Mouse (Mus musculus): ENCODE measurements around the gene BC024063. TPM values are rescaled to one million over a fixed set of nuclear protein-coding genes. Genes with fewer than 3 reads are reported as not detected.
"Not testable (repeated sequence)": the region's sequence is repeated elsewhere in the genome, so short reads cannot be mapped to it uniquely, and the experiment has no call there.

The BC024063 gene
- polyA plus RNA-seq (2014; fragmentation: Nextera tagmentation; extraction: Ambion mirVana), result 6.9 and 7.2 TPM in 2 replicates

DNA sequence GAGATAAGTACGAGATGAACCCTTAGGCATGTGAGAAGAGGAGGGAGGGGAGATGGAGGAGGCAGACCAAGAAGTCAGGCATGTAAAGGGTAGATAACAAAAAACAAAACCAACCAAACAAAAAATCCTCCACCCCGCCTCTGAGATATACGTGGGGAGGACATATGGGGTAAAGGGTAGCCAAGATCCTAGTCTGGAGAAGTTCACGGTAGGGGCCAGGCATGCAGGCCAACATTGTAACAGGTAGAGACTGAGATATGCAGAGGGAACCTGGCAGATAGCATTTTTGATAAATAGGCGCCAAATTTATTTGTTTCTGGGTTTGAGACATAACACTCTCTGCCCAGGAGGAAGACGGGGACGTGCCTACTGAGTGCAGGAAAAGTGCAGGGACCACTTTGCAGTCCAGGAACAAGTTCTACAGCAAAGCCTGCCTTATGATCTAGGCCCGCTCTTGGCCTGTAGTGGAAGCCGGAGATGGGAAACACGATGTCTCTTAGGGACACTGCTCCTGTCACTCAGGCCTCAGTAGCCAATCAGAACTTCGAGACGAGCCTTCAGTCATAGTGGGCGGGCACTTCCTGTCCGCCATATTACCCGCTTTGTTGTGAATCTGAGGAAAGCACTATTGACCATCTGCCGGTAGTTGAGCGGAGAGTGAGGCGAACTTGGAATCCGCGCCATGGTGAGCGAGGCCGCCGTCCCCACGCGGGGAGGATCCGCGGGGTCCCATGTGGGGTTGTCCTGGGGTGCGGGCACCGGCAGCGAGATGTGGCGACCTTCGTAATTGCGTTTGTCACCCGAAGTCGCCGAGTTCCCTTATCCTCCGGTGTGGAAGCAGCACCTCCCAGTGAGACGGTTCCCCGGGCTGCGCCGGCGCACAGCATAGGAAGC is at the start of gene BC024063:
BC024063 (plus strand) TSS at position 626 of the 894 bp plus-strand sequence.
- DNase-seq (peak; percentile 91), ATAC-seq (ENCODE audit: insufficient read depth) (peak; percentile 100)
- H3K27me3 ChIP-seq (ENCODE audit: insufficient read depth, low read length); H3K9me3 ChIP-seq (ENCODE audit: low read depth, low read length); H3K4me1 ChIP-seq (ENCODE audit: insufficient read depth); H3K36me3 ChIP-seq (ENCODE audit: insufficient read depth): not testable (repeated sequence)
- WGBS, result 16% methylated on average over 42 of the region's 42 CpGs
- Histone ChIP-seq H3K27ac (ENCODE audit: low read depth) (peak within 1 kb of the TSS; percentile 70; the same call in 1 of the 2 replicates), H3K9ac (peak within 1 kb of the TSS; percentile 60), H3K4me3 (ENCODE audit: low read depth, low read length) (peak within 1 kb of the TSS; percentile 48), H3K4me2 (peak within 1 kb of the TSS; percentile 52)

DNA sequence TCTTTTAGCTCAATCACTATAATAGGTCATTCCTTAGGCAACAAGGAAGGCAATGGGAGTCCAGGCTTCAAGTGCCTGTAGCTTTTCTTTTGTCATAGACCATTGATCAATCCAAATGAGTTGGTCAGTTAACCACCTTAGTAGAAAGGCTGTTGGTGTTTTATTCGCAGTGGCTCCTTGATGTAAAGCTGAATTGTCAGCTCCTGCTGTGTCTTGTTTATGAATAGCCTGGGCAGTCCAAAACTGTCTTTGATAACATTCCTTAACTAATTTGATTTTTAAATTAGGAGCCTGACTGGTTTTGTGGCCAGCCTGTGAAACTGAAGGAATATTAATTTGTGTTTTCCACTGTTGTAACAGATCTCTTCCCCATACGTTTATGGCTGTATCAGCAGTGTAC is 41.0 kb upstream of the BC024063 start:
- Histone ChIP-seq H3K27ac (ENCODE audit: low read depth) (no peak overlapping the region), H3K4me1 (ENCODE audit: insufficient read depth) (no peaks in the 10 kb centered on the region), H3K27me3 (ENCODE audit: insufficient read depth, low read length) (no peaks in the 10 kb centered on the region), H3K9ac (no peak overlapping the region), H3K4me2 (no peak overlapping the region), H3K4me3 (ENCODE audit: low read depth, low read length) (no peak overlapping the region), H3K9me3 (ENCODE audit: low read depth, low read length) (no peaks in the 10 kb centered on the region; the same call in 1 of the 2 replicates), H3K36me3 (ENCODE audit: insufficient read depth) (no peaks in the 10 kb centered on the region)
- ATAC-seq (ENCODE audit: insufficient read depth) (no peak), DNase-seq (no peak)
- WGBS, result 64% methylated on average over 2 of the region's 2 CpGs
- no peak for TF ChIP-seq CTCF (IDR thresholded peaks at IDR 0.05; ENCODE audit: low read depth)

DNA sequence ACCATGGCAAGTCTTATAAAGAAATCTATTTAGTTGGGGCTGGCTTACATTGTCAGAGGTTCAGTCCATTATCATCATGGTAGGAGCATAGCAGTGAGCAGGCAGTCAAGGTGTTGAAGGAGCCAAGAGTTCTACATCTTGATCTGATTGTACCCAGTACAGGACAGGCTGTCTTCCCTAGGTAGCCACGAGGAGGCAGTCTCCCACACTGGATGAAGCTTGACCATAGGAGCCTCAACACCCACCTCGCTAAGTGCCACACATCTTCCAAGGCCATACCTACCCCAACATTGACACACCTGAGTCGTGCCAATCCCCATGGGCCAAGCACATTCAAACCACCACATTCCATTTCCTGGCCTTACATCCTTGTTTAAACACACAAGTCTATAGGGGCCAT is 36.5 kb upstream of the BC024063 start:
- Histone ChIP-seq H3K4me2 (no peak overlapping the region), H3K9me3 (ENCODE audit: low read depth, low read length) (peaks cover 20% of the 10 kb centered on the region), H3K27ac (ENCODE audit: low read depth) (no peak overlapping the region), H3K4me1 (ENCODE audit: insufficient read depth) (no peaks in the 10 kb centered on the region), H3K27me3 (ENCODE audit: insufficient read depth, low read length) (no peaks in the 10 kb centered on the region), H3K9ac (no peak overlapping the region), H3K4me3 (ENCODE audit: low read depth, low read length) (no peak overlapping the region), H3K36me3 (ENCODE audit: insufficient read depth) (no peaks in the 10 kb centered on the region)
- WGBS, result 91% methylated on average over 3 of the region's 3 CpGs
- ATAC-seq (ENCODE audit: insufficient read depth) (no peak), DNase-seq (no peak)
- no peak for TF ChIP-seq CTCF (IDR thresholded peaks at IDR 0.05; ENCODE audit: low read depth)

DNA sequence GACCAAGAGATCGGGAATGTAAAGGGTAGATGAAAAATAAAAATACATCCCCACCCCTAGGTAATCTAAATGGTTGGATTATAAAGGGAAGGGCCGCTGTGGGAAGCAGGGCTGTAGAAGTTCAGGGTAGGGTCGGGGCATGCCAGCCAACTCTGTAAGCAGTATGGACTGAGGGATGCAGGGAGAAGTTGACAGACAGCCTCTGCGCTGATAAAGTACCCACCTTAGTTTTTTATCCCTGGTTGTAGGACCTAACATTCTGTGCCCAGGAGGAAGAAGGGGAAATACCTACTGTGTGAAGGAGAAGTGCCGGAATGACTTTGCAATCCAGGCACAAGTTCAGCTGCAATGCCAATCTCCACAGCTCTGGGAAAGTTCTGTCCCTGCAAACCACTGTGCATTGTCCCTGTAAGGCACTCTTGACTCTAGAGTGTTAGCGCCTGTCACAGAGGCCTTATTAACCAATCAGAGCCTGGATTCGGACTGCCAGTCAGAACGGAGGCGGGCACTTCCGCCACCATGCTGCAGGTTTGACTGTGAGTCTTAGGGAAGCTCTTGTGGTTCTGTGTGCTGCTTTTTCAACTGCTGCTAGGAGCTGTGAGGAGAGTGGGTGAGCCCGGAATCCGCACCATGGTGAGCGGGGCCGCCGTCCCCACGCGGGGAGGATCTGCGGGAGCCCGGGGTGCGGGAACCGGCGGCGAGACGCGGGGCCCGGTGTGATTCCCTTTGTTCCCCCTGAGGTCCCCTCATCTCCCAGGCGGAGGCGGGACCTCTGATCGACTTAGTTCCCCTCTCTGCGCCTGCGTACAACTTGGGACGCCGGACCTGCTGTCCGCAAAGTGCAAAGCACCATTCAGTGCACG is 35.3 kb upstream of the BC024063 start, which contains the start of gene Zfp873:
Zfp873 (plus strand) TSS at position 527 of the 863 bp plus-strand sequence.
- peak within 1 kb of the TSS; percentile 82 for H3K9ac ChIP-seq
- H3K36me3 ChIP-seq (ENCODE audit: insufficient read depth), result no peaks in the 10 kb centered on the region
- no peaks in the 10 kb centered on the region for H3K4me1 ChIP-seq (ENCODE audit: insufficient read depth)
- peak within 1 kb of the TSS; percentile 64 for H3K4me2 ChIP-seq
- no peak for TF ChIP-seq CTCF (IDR thresholded peaks at IDR 0.05; ENCODE audit: low read depth)
- peak within 1 kb of the TSS; percentile 96 for H3K27ac ChIP-seq (ENCODE audit: low read depth)
- DNase-seq (peak; percentile 97), ATAC-seq (ENCODE audit: insufficient read depth) (peak; percentile 100)
- peaks cover 33% of the 10 kb centered on the region for H3K9me3 ChIP-seq (ENCODE audit: low read depth, low read length)
- peak within 1 kb of the TSS; percentile 67 for H3K4me3 ChIP-seq (ENCODE audit: low read depth, low read length)
- 8% methylated on average over 35 of the region's 35 CpGs for WGBS
- H3K27me3 ChIP-seq (ENCODE audit: insufficient read depth, low read length), result no peaks in the 10 kb centered on the region

DNA sequence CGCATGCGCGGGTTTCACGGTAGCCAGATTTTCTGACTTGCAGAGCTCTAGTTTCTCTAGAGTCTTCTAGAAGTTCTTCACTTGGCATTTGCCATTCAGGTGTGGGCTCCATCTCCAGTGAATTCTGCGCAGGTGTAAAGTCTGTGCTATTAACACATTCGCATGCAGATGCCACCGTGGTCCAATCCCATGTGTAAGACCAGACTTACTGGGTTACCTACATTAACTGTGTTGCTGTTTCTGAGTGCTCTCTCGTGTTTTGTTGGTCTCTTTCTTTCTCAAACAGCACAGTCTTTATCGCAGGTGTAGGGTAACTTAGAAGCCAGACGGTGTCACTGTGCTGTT is 34.7 kb upstream of the BC024063 start:
- not testable (repeated sequence) for H3K36me3 ChIP-seq (ENCODE audit: insufficient read depth); H3K4me1 ChIP-seq (ENCODE audit: insufficient read depth); H3K27me3 ChIP-seq (ENCODE audit: insufficient read depth, low read length); DNase-seq
- Histone ChIP-seq H3K4me2 (peak overlapping the region; percentile 64), H3K4me3 (ENCODE audit: low read depth, low read length) (peak overlapping the region; percentile 67), H3K27ac (ENCODE audit: low read depth) (peak overlapping the region; percentile 96), H3K9me3 (ENCODE audit: low read depth, low read length) (peaks cover 39% of the 10 kb centered on the region), H3K9ac (peak overlapping the region; percentile 82)
- WGBS, result 22% methylated on average over 10 of the region's 10 CpGs
- peak; percentile 19; the same call in 1 of the 2 replicates for ATAC-seq (ENCODE audit: insufficient read depth)

DNA sequence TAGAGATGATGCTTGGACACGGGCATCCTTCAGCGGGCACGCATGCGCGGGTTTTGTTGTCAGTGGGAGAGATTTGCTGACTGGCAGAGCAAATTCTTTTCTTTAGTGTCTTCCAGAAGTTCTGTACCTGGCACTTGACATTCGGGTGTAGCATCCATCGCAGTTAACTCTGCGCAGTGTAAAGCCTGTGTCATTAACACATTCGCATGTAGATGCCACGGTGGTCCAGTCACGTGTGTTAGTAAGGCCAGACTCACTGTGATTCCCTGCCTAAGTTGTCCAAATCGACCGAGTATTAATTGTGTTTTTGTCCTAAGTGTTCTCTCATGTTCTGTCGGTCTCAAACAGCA is 444 bp downstream of the BC024063 start:
- H3K9me3 ChIP-seq (ENCODE audit: low read depth, low read length); H3K27me3 ChIP-seq (ENCODE audit: insufficient read depth, low read length); H3K27ac ChIP-seq (ENCODE audit: low read depth); H3K36me3 ChIP-seq (ENCODE audit: insufficient read depth); H3K4me1 ChIP-seq (ENCODE audit: insufficient read depth); DNase-seq: not testable (repeated sequence)
- peak overlapping the region; percentile 60 for H3K9ac ChIP-seq
- ATAC-seq (ENCODE audit: insufficient read depth), result peak; percentile 21; the same call in 1 of the 2 replicates
- peak overlapping the region; percentile 48 for H3K4me3 ChIP-seq (ENCODE audit: low read depth, low read length)
- 13% methylated on average over 14 of the region's 14 CpGs for WGBS
- peak overlapping the region; percentile 52 for H3K4me2 ChIP-seq

DNA sequence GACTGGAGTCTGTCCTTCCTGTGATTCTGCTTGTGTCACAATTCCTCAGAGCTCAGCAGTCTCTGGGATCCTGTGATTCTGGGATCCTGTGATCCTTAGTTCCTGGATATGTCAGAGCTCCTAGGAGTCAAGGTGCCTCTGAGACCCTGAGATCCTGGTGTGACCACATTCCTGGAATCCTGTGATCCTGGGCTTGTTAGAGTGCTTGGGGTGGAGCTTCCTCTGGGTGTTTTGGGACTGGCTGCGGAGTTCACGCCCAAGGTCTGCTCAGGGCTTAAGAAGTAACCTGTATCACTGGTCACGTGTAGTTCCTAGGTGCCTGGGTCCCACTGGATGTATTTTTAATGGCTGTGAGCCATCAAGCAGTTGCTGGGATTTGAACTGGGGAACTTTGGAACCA is 34.1 kb downstream of the BC024063 start:
- no peak for TF ChIP-seq CTCF (IDR thresholded peaks at IDR 0.05; ENCODE audit: low read depth)
- no peaks in the 10 kb centered on the region for H3K27me3 ChIP-seq (ENCODE audit: insufficient read depth, low read length)
- H3K4me3 ChIP-seq (ENCODE audit: low read depth, low read length), result no peak overlapping the region
- no peak for DNase-seq
- no peak overlapping the region for H3K4me2 ChIP-seq
- H3K36me3 ChIP-seq (ENCODE audit: insufficient read depth), result no peaks in the 10 kb centered on the region
- peaks cover 21% of the 10 kb centered on the region; the same call in 1 of the 2 replicates for H3K9me3 ChIP-seq (ENCODE audit: low read depth, low read length)
- no peak for ATAC-seq (ENCODE audit: insufficient read depth)
- H3K9ac ChIP-seq, result no peak overlapping the region
- 77% methylated on average over 3 of the region's 3 CpGs for WGBS
- no peak overlapping the region for H3K27ac ChIP-seq (ENCODE audit: low read depth)
- H3K4me1 ChIP-seq (ENCODE audit: insufficient read depth), result no peaks in the 10 kb centered on the region

All from lung, embryonic 14.5 days (tissue).